Mouse (Mus musculus) stomach, postnatal 0 days (tissue): ENCODE measurements around the gene Ptprg.

Experiments
- CTCF ChIP-seq: IDR thresholded peaks from 2 replicates; pipeline ENCODE4 v1.5.1; 2016; ENCODE audit warnings: antibody characterized with exemption, low read depth, mild to moderate bottlenecking, moderate library complexity
- EP300 ChIP-seq: optimal IDR thresholded peaks from 2 replicates; pipeline ENCODE3; 2016; ENCODE audit warnings: antibody characterized with exemption

- TF ChIP-seq CTCF (no peak), EP300 (no peak)
These were observed 119.7 kb downstream of the Ptprg start for GRCm38 (mm10) chr14:11672981-11673547.
